Mouse (Mus musculus): Measurements from ENCODE around the gene Dnase1l2.

DNA sequence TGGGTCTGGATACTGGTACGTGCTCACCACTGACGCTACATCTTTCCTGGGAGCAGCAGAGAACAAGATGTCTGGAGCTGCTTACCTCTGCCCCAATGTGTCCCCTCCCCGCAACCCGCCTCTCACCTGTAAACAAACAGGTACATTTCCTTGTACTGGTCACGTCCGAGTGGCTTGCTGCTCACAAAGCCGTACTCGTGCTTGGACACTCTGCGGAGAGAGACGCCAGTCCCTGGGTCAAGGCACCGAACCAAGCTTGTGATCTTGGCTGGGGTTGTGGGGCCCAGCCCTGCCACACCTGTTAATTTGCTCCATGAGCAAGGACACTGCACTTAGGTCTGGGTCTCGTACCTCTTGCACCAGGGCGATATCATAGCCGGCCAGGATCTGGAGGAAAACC lies 798 bp downstream of the Dnase1l2 start:
- no peak for TF ChIP-seq CTCF (IDR thresholded peaks at IDR 0.05; ENCODE audit: low read depth)
- TF ChIP-seq EP300 (IDR thresholded peaks at IDR 0.05; ENCODE audit: low read depth) = no peak
